Mouse (Mus musculus) left cerebral cortex, adult 8-10 months (tissue): ENCODE data around the gene Cd9. TPM values are rescaled to one million over a fixed set of nuclear protein-coding genes. Genes with fewer than 3 reads are reported as not detected.

Experiments
- DNase-seq, 2 experiments: peaks; one replicate each; pipeline ENCODE4 v3.0.0; 2022; ENCODE audit warnings: low spot score in 2 of 2
- total RNA-seq, 4 experiments: library from RNA; stranded (reverse); gene quantifications; 2 replicates each; pipeline ENCODE4 v1.2.4; 2022

Cd9 gene
- total RNA-seq, 4 experiments from 2014 or later: 53.2 to 129 (median 82.7) TPM

- no peak for DNase-seq
Observed at GRCm38 (mm10) chr6:125476090-125476489, 18.5 kb downstream of the Cd9 start.

- no peak for DNase-seq
Observed at GRCm38 (mm10) chr6:125475184-125475583, 19.4 kb downstream of the Cd9 start.

- DNase-seq: no peak
Observed at GRCm38 (mm10) chr6:125473939-125474338, 20.7 kb downstream of the Cd9 start.

GRCm38 (mm10) chr6:125473321-125473721 is 21.3 kb downstream of the Cd9 start:
- no peak for DNase-seq

- no peak for DNase-seq
Observed at GRCm38 (mm10) chr6:125471921-125472320, 22.7 kb downstream of the Cd9 start.

GRCm38 (mm10) chr6:125471326-125471725 is 23.3 kb downstream of the Cd9 start:
- DNase-seq: no peak

- DNase-seq: no peak
Observed at GRCm38 (mm10) chr6:125470616-125471015, 24.0 kb downstream of the Cd9 start.

GRCm38 (mm10) chr6:125469222-125469621 is 25.4 kb downstream of the Cd9 start:
- no peak for DNase-seq

- DNase-seq: no peak
Observed at GRCm38 (mm10) chr6:125468179-125468960, 26.2 kb downstream of the Cd9 start.

GRCm38 (mm10) chr6:125467301-125467715 is 27.3 kb downstream of the Cd9 start:
- DNase-seq: peak; percentile 40 to 86

GRCm38 (mm10) chr6:125462312-125462711 is 32.3 kb downstream of the Cd9 start:
- no peak for DNase-seq

GRCm38 (mm10) chr6:125461788-125462187 is 32.8 kb downstream of the Cd9 start:
- DNase-seq: no peak

GRCm38 (mm10) chr6:125461325-125461724 is 33.3 kb downstream of the Cd9 start:
- no peak for DNase-seq

- DNase-seq: no peak
Observed at GRCm38 (mm10) chr6:125460589-125460988, 34.0 kb downstream of the Cd9 start.

- DNase-seq: no peak
Observed at GRCm38 (mm10) chr6:125459903-125460302, 34.7 kb downstream of the Cd9 start.

GRCm38 (mm10) chr6:125455806-125456520 is 38.6 kb downstream of the Cd9 start:
- no peak for DNase-seq

GRCm38 (mm10) chr6:125454731-125455130 is 39.9 kb downstream of the Cd9 start:
- DNase-seq: no peak

GRCm38 (mm10) chr6:125454299-125454698 is 40.3 kb downstream of the Cd9 start:
- DNase-seq: no peak

- no peak for DNase-seq
Observed at GRCm38 (mm10) chr6:125447660-125448059, 46.9 kb downstream of the Cd9 start.

- no peak for DNase-seq
Observed at GRCm38 (mm10) chr6:125447205-125447604, 47.4 kb downstream of the Cd9 start.

GRCm38 (mm10) chr6:125445381-125445780 is 49.2 kb downstream of the Cd9 start:
- DNase-seq: no peak

GRCm38 (mm10) chr6:125442591-125442990 is 52.0 kb downstream of the Cd9 start:
- DNase-seq: no peak

- no peak for DNase-seq
Observed at GRCm38 (mm10) chr6:125436753-125437152, 57.8 kb downstream of the Cd9 start.
